Mouse (Mus musculus) thymus, postnatal 0 days (tissue): ENCODE data around the gene Zmiz1. TPM values are rescaled to one million over a fixed set of nuclear protein-coding genes. Genes with fewer than 3 reads are reported as not detected.

Experiments used
- DNase-seq: peaks from one replicate; pipeline ENCODE4 v3.0.0-alpha.2; 2015; ENCODE audit warnings: low spot score
- polyA plus RNA-seq: library from polyadenylated mRNA; unstranded; fragments of >200 nt; fragmentation: Nextera tagmentation; extraction: Ambion mirVana; gene quantifications from 2 replicates; pipeline ENCODE4 v1.2.1, GENCODE M21; 2015

The Zmiz1 gene
- polyA plus RNA-seq, 1 experiment from 2014 or later: 26.4 TPM

DNA sequence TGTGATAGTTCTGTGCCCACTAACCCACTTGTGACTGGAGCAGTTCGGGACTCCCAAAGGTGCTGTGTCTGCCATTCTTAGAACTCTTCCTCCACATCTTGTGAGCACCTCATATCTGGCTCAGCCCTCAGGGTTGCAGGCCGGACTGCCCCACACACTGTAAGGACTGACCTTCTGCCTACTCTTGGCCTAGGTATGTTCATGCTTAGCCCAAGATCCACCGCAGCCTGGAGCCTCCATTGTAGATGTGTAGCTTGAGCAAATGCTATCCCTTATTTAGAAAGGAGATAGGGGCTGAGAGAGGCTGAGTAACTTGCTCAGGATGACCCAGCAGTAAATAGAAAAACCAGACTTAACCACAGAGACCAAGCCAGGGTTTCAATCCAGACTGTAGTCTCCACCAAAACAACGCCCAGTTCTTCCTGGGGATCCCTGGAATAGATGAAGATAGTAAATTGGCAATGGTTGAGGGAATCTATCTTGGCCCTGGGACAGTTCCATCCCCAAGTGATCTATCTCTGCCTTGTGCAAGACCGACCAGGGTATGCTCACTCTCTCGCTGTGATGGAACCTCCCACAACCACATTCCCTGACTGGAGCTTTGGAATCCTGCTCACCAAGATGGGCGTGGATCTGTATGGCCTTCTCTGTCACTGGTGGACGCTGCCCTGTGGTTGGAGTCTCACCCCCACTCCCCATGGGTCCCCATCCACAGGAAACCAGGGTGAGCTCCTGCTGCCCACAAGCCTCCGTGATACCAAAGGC, 74.8 kb downstream of the Zmiz1 start:
- DNase-seq: no peak

GRCm38 (mm10) chr14:25534396-25534769, 75.4 kb downstream of the Zmiz1 start:
- no peak for DNase-seq

DNA sequence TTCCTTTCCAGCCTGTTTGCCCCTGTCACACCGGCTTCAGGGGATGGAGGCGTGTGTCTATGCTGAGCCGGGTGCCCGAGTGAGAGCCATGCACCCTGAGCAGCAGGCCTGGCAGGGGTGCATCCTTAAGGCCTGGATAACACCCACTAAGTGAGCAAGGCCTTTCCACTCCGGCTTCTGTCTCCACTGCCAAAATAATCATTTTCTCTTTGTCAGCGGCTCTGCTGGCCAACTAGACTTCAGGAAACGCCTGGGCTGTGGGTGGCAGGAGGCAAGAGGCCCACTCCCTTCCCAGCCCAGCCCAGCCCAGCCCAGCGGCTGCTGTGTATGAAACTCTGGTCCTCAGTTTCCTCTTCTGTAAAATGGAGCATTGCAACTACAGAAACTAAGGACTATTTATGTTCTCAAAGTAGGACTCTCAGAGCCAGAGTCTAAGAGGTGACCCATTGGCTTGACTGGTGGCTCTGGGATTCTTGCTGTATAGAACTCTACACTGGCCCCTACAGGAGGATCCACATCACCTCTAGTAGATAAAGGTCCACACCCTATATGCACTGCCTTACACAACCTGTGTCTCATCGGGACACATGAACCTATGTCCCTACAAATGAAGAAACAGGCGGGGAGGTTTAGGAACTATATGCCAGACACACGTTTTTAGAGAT, 76.1 kb downstream of the Zmiz1 start:
- no peak for DNase-seq

GRCm38 (mm10) chr14:25535583-25535943, 76.6 kb downstream of the Zmiz1 start:
- DNase-seq: no peak

DNA sequence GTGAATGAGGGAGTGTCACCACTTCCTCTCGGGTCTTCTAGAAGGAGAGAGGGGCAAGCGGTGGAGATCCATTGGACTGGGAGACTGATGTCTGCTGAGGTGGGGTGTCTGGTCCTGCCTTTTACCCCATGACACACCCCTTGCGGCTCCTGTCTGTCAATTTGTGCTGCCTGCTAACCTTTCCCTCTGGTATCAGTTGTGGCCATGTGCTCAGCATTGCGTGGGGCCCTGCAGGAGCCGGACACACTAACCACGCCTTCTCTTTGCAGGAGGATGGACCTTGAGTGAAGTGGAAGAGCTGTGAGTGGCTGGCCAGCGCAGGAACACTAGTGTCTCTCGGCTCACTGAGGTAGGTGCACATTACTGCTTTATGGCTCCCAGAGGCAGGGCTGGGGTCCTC, 77.5 kb downstream of the Zmiz1 start:
- no peak for DNase-seq

GRCm38 (mm10) chr14:25537351-25537750, 78.4 kb downstream of the Zmiz1 start:
- DNase-seq: no peak

DNA sequence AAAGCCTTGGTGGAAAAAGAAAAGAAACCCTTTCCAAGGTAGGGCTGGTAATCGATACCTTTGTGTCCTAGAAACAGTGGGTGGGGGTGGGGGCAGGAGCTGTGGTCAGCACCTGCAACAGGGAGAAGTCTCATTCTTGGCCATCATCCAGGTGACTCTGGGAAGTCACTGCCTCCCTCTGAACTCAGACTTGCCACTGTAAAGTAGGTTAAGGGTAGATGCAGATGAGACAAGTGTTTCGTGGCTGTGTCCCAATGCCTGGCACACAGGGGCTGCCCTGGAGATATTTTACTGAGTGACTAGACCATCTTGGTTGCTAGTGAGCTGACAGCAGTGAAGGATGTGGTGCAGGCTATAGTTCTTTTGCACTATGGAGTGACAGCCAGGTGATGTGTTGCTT, 79.5 kb downstream of the Zmiz1 start:
- no peak for DNase-seq

DNA sequence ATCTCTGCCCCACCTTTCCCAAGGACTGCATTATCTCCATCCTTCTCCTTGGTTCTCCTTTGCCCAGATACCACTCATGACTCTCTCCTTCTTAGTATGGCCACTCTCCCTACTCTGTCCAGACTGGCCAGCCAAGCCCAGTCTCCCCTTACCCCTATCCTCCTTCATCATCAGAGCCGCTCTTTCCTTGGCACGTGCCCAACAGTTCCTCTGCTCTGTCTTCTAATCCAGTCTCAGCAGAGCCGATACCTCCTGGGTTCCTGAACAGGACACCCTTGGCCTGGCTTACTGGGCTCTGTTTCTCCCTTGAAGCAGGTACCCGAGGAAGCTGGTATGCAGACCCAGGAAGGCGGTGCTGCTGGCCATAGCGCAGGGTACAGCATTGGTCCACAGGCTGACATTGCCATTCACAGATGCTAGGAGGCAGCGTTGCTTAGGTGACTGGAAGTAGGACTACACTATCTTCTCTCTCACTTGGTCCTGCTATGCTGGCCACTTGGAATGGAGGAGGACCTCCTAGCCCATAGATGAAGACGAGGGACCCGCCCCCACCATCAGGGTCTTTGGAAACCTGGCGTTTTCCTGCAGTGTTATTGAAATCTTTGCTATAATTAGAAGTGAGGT, 80.6 kb downstream of the Zmiz1 start:
- DNase-seq: no peak

DNA sequence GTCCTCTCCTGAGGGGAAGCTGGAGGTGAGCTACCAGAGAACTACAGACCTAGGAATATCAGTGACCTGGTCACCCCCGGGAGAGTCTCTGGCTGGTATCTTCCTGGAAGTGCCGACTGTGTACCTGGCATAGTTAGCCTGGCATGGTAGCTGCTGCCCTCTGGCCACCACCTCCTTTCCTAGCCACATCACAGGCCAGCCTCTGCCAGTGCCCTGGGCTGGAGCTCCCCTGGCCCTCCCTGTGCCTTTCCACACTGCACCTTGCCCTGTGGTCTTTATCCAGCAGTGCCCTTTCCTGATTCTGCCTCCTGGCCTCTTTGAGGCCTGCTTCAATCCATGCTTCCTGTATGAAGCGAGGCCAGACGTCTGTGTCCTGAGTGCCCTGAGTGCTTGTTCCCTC, 81.2 kb downstream of the Zmiz1 start:
- DNase-seq: no peak

- peak; percentile 43 for DNase-seq
Measured at GRCm38 (mm10) chr14:25541213-25541612, 82.2 kb downstream of the Zmiz1 start.

DNA sequence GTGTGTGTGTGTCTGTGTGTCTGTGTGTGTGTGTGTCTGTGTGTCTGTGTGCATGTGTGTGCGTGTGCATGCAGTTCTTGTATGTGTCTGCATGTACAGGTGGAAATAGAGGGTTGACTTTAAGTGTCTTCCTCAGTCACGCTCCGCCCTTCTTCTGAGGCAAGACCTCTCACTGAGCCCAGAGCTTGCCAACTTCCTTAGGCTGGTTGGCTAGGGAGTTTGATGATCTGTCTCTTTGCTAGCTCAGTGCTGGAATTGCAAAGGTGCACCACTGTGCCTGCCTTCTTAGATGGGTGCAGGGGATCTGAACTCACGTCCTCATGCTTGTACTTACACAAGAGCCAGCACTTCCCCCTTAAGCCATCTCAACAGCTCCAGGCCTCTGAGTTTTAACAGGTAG, 84.1 kb downstream of the Zmiz1 start:
- DNase-seq: no peak

- no peak for DNase-seq
Measured at GRCm38 (mm10) chr14:25543927-25544326, 84.9 kb downstream of the Zmiz1 start.

- peak; percentile 37 for DNase-seq
Measured at GRCm38 (mm10) chr14:25546852-25547621, 88.1 kb downstream of the Zmiz1 start.

DNA sequence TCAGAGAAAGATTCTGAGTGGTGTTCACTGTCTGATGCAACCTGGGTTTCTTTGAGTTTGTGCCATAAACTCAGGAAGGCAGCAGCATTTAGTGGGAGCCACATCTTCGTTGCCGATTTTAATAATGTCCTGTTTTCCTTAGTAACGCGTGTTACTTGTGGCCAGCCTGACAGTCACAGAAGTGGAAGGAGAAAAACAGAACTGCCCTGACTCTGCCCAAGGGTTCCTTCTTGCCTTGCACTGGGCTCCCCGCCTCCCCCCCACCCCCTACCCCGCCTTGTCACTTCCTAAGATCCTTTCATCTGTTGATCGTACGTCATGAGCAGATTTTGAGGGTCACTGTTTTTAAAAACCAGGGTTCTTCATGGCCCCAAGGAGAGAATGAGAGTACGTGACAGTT, 88.9 kb downstream of the Zmiz1 start:
- no peak for DNase-seq

- DNase-seq: no peak
Measured at GRCm38 (mm10) chr14:25548650-25549049, 89.7 kb downstream of the Zmiz1 start.

GRCm38 (mm10) chr14:25549125-25549524, 90.1 kb downstream of the Zmiz1 start:
- no peak for DNase-seq

- no peak for DNase-seq
Measured at GRCm38 (mm10) chr14:25549871-25550840, 91.2 kb downstream of the Zmiz1 start.

- DNase-seq: no peak
Measured at GRCm38 (mm10) chr14:25551731-25552130, 92.7 kb downstream of the Zmiz1 start.

DNA sequence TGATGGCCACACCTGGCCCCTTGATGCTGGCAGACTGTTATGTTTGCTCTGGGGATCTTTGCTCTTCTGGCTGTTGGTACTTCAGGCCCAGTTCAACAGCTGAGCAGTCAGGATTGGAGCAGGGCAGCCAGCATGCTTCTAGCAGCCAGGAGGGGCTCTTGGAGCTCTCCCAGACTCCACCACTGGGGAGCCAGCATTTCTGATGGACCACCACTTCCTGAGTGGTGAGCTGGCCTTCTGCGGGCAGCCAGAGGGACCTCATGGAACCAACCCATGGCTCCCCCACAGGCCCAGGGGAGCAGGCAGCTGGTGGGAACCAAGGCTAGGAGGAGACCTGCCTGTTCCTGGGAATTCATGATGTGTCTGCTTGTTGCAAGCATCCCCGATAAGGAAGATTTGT, 94.4 kb downstream of the Zmiz1 start:
- no peak for DNase-seq

DNA sequence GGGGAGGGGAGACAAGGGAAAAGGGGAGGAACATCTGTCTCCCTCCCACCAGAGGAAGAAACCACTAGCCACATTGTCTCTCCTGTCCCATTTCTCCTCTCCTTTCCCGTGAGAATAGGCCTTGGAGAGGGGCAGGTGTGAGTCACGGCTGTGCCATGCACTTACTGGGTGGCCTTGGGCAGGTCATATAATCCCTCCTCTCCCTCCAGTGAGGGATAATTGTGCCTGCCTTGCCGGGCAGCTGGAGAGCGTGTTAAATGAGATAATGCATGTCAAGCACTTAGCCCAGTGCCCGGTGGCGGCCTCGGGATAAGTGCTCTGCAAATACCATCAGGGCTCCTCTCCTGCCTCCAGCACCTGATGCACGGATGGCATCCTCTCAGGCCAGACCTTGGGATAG, 95.8 kb downstream of the Zmiz1 start:
- DNase-seq: no peak

- no peak for DNase-seq
Measured at GRCm38 (mm10) chr14:25555291-25555781, 96.4 kb downstream of the Zmiz1 start.
